Mouse (Mus musculus): ENCODE measurements at regions not wholly inside any gene's neighbourhood (a gene's known extent, or its start where the extent isn't known, plus 50 kb on each side); places are given as distances from the start of the nearest gene placed in this dataset.
A peak's percentile ranks its signal among the peaks of the same experiment; 100 is the strongest.

DNA sequence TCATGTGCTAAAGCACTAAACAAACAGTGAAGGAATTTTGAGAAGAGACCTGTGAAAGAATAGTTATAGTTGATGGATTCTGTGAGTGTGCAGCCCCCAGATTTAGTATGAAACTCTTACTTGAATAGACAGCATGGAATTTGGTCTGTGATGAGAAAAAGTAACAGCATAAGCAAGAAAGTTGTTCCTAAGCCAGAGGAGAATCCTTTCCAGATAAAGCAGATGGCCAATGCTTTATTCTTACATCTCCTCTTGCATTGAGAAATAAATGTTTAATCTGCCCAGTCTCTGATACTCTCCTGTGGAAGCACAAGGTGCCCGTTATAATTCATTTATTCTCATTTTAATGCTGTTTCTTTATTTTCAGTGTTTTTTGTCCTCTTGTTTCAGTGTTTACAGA, 263.5 kb downstream of the Tecrl start:
- no peaks in the 10 kb centered on the region for H3K36me3 ChIP-seq (replicated peaks; ENCODE audit: control insufficient read depth, insufficient read depth, low read length)
- no peaks in the 10 kb centered on the region for H3K27me3 ChIP-seq (ENCODE audit: control insufficient read depth, insufficient read depth, low read length)
- H3K9me3 ChIP-seq (replicated peaks; ENCODE audit: control insufficient read depth, low read length): no peaks in the 10 kb centered on the region
- no peak overlapping the region for H3K9ac ChIP-seq (replicated peaks; ENCODE audit: low read depth, low read length)
- no peak overlapping the region for H3K4me2 ChIP-seq (ENCODE audit: low read depth, low read length)
- WGBS: 83% methylated on average over 1 of the region's 1 CpGs
- no peaks in the 10 kb centered on the region for H3K4me1 ChIP-seq (ENCODE audit: control insufficient read depth, insufficient read depth)
- DNase-seq (ENCODE audit: low spot score) (no peak), ATAC-seq (ENCODE audit: insufficient read depth, low read depth) (no peak)
- no peak overlapping the region for H3K27ac ChIP-seq (ENCODE audit: low read depth)
- H3K4me3 ChIP-seq (ENCODE audit: low read depth, low read length): no peak overlapping the region
- TF ChIP-seq CTCF (IDR thresholded peaks at IDR 0.05; ENCODE audit: low read depth) (no peak), EP300 (IDR thresholded peaks at IDR 0.05; ENCODE audit: low read depth) (no peak)

DNA sequence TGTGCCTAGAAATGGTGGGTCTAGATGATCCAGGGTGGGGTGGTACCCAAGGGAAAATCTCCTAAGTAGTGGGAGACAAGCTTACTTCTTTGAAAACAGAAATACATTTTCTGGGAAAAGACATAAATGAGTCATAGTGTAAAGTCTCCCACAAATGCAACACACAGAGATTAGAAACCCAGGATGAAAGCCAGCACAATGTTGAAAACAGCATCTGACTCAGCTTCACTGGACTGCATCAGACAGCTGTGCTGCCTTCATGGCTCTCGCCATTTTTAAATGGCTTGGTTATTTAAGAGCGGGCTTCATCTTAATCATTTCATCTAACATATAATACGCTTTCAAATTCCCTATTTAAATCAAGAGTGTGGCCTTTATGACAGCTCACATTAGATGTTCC, 300.2 kb downstream of the Tecrl start:
- Histone ChIP-seq H3K27ac (ENCODE audit: low read depth) (no peak overlapping the region), H3K9me3 (replicated peaks; ENCODE audit: control insufficient read depth, low read length) (no peaks in the 10 kb centered on the region), H3K4me3 (ENCODE audit: low read depth, low read length) (no peak overlapping the region), H3K27me3 (ENCODE audit: control insufficient read depth, insufficient read depth, low read length) (no peaks in the 10 kb centered on the region), H3K36me3 (replicated peaks; ENCODE audit: control insufficient read depth, insufficient read depth, low read length) (no peaks in the 10 kb centered on the region), H3K4me1 (ENCODE audit: control insufficient read depth, insufficient read depth) (no peaks in the 10 kb centered on the region), H3K4me2 (ENCODE audit: low read depth, low read length) (no peak overlapping the region), H3K9ac (replicated peaks; ENCODE audit: low read depth, low read length) (no peak overlapping the region)
- DNase-seq (ENCODE audit: low spot score) (peak; percentile 16), ATAC-seq (ENCODE audit: insufficient read depth, low read depth) (no peak)
- TF ChIP-seq EP300 (IDR thresholded peaks at IDR 0.05; ENCODE audit: low read depth): no peak
- no peak for TF ChIP-seq CTCF (IDR thresholded peaks at IDR 0.05; ENCODE audit: low read depth)
- WGBS: 61% methylated on average over 3 of the region's 3 CpGs

DNA sequence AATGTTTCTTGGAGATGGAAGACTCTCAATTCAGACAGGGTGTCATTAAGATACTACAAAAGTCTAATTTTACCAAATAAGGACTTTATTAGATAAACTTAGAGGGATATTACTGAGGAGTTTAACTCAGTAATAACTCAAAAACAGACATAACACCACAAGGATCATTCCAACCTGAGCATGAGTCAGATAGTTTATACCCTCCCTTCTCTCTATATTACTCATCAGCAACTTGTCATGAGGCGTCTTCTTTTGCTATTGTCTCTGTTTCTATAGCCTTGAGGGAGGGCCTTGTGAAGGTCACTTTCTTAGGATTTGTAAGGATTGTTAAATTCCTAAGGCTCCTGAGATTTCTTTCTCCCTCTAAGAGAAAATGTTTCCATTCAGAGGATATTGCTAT, 307.8 kb downstream of the Tecrl start:
- Histone ChIP-seq H3K4me1 (ENCODE audit: control insufficient read depth, insufficient read depth) (no peaks in the 10 kb centered on the region), H3K4me2 (ENCODE audit: low read depth, low read length) (no peak overlapping the region), H3K27ac (ENCODE audit: low read depth) (no peak overlapping the region), H3K27me3 (ENCODE audit: control insufficient read depth, insufficient read depth, low read length) (no peaks in the 10 kb centered on the region), H3K9me3 (replicated peaks; ENCODE audit: control insufficient read depth, low read length) (no peaks in the 10 kb centered on the region), H3K9ac (replicated peaks; ENCODE audit: low read depth, low read length) (no peak overlapping the region), H3K4me3 (ENCODE audit: low read depth, low read length) (no peak overlapping the region), H3K36me3 (replicated peaks; ENCODE audit: control insufficient read depth, insufficient read depth, low read length) (no peaks in the 10 kb centered on the region)
- WGBS: 79% methylated on average over 1 of the region's 1 CpGs
- TF ChIP-seq EP300 (IDR thresholded peaks at IDR 0.05; ENCODE audit: low read depth) (no peak), CTCF (IDR thresholded peaks at IDR 0.05; ENCODE audit: low read depth) (no peak)
- ATAC-seq (ENCODE audit: insufficient read depth, low read depth) (no peak), DNase-seq (ENCODE audit: low spot score) (no peak)

DNA sequence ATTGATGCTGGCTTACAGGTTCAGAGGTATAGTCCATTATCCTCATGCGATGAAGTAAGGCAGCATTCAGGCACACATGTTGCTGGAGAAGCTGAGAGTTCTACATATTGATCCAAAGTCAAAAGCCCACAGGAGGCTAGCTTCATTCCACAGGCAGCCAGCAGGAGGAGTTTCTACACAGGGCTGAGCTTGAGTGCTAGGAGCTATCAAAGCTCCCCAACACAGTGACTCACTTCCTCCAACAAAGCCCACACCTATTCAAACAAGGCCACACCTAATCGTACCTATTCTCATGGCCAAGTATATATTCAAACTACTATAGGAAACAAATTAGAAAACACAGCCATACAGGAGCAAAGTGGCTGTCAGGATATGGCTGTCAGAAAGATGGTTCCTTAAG, 325.3 kb downstream of the Tecrl start:
- H3K36me3 ChIP-seq (replicated peaks; ENCODE audit: control insufficient read depth, insufficient read depth, low read length): no peaks in the 10 kb centered on the region
- DNase-seq (ENCODE audit: low spot score) (no peak), ATAC-seq (ENCODE audit: insufficient read depth, low read depth) (no peak)
- H3K9ac ChIP-seq (replicated peaks; ENCODE audit: low read depth, low read length): no peak overlapping the region
- no peak overlapping the region for H3K27ac ChIP-seq (ENCODE audit: low read depth)
- no peaks in the 10 kb centered on the region for H3K4me1 ChIP-seq (ENCODE audit: control insufficient read depth, insufficient read depth)
- no peak overlapping the region for H3K4me2 ChIP-seq (ENCODE audit: low read depth, low read length)
- H3K27me3 ChIP-seq (ENCODE audit: control insufficient read depth, insufficient read depth, low read length): no peaks in the 10 kb centered on the region
- no peak overlapping the region for H3K4me3 ChIP-seq (ENCODE audit: low read depth, low read length)
- 74% methylated on average over 2 of the region's 2 CpGs for WGBS
- no peaks in the 10 kb centered on the region for H3K9me3 ChIP-seq (replicated peaks; ENCODE audit: control insufficient read depth, low read length)
- no peak for TF ChIP-seq EP300 (IDR thresholded peaks at IDR 0.05; ENCODE audit: low read depth)
- no peak for TF ChIP-seq CTCF (IDR thresholded peaks at IDR 0.05; ENCODE audit: low read depth)

DNA sequence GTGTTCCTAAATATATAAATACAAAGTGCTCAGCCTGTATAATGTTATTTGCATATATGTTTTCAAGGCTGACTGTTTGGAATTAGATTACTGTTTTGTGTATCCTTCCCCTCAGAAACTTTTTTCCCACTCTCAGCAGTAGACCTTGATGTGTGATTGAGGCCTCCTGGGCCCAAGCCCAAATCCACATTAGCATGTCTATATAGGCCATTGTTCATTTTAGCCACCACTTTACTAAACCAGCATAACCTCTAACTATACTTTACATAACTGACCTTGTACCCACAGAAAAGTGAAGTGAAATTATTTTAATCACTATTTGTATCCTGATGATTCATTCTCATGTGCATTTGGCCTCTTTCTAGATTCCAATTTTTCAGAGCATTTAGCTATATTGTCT, 349.0 kb downstream of the Tecrl start:
- no peaks in the 10 kb centered on the region for H3K27me3 ChIP-seq (ENCODE audit: control insufficient read depth, insufficient read depth, low read length)
- H3K27ac ChIP-seq (ENCODE audit: low read depth): no peak overlapping the region
- ATAC-seq (ENCODE audit: insufficient read depth, low read depth): no peak
- no peaks in the 10 kb centered on the region for H3K36me3 ChIP-seq (replicated peaks; ENCODE audit: control insufficient read depth, insufficient read depth, low read length)
- no peaks in the 10 kb centered on the region for H3K4me1 ChIP-seq (ENCODE audit: control insufficient read depth, insufficient read depth)
- H3K4me2 ChIP-seq (ENCODE audit: low read depth, low read length): no peak overlapping the region
- no peaks in the 10 kb centered on the region for H3K9me3 ChIP-seq (replicated peaks; ENCODE audit: control insufficient read depth, low read length)
- no peak overlapping the region for H3K4me3 ChIP-seq (ENCODE audit: low read depth, low read length)
- H3K9ac ChIP-seq (replicated peaks; ENCODE audit: low read depth, low read length): no peak overlapping the region
- no peak for DNase-seq (ENCODE audit: low spot score)
- no peak for TF ChIP-seq EP300 (IDR thresholded peaks at IDR 0.05; ENCODE audit: low read depth)
- no peak for TF ChIP-seq CTCF (IDR thresholded peaks at IDR 0.05; ENCODE audit: low read depth)

DNA sequence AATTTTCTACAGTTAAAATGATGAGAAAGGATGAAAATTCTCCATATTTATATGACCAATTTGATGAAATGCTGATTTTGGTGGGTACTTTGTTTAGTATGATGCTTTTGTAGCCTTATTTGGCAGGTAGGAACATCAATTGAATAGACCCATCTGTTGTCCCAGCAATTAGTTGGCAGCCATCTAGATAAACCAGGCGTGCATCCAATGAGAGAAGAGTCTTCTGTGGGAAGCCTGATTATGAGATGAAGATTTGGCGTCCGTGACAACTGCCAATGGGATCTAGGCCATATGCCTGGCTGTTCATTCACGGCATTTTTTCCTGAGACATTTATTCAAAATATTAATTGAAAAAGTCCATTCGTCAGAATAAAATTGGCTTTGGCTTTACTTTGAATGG, 365.9 kb downstream of the Tecrl start:
- no peaks in the 10 kb centered on the region for H3K36me3 ChIP-seq (replicated peaks; ENCODE audit: control insufficient read depth, insufficient read depth, low read length)
- H3K9me3 ChIP-seq (replicated peaks; ENCODE audit: control insufficient read depth, low read length): no peaks in the 10 kb centered on the region
- no peaks in the 10 kb centered on the region for H3K27me3 ChIP-seq (ENCODE audit: control insufficient read depth, insufficient read depth, low read length)
- no peak overlapping the region for H3K4me2 ChIP-seq (ENCODE audit: low read depth, low read length)
- WGBS: 74% methylated on average over 5 of the region's 5 CpGs
- no peak for ATAC-seq (ENCODE audit: insufficient read depth, low read depth)
- no peak for TF ChIP-seq EP300 (IDR thresholded peaks at IDR 0.05; ENCODE audit: low read depth)
- TF ChIP-seq CTCF (IDR thresholded peaks at IDR 0.05; ENCODE audit: low read depth): no peak
- no peak overlapping the region for H3K27ac ChIP-seq (ENCODE audit: low read depth)
- no peak for DNase-seq (ENCODE audit: low spot score)
- H3K4me1 ChIP-seq (ENCODE audit: control insufficient read depth, insufficient read depth): no peaks in the 10 kb centered on the region
- H3K9ac ChIP-seq (replicated peaks; ENCODE audit: low read depth, low read length): no peak overlapping the region
- no peak overlapping the region for H3K4me3 ChIP-seq (ENCODE audit: low read depth, low read length)

Measured in heart, postnatal 0 days (tissue).